Mouse (Mus musculus) lung, postnatal 0 days (tissue): ENCODE data around the gene Cpe.

Experiments
- CTCF ChIP-seq: IDR thresholded peaks from 2 replicates; pipeline ENCODE4 v1.5.1; 2016; ENCODE audit warnings: antibody characterized with exemption, mild to moderate bottlenecking
- EP300 ChIP-seq: IDR thresholded peaks from 2 replicates; pipeline ENCODE4 v1.6.1; 2016; ENCODE audit warnings: antibody characterized with exemption, mild to moderate bottlenecking, control low read depth

GRCm38 (mm10) chr8:64608931-64609330 lies 83.9 kb downstream of the Cpe start:
- TF ChIP-seq CTCF, result no peak
- TF ChIP-seq EP300, result no peak
